Mouse (Mus musculus) lung, postnatal 0 days (tissue): ENCODE data around the gene Efnb3. TPM values are rescaled to one million over a fixed set of nuclear protein-coding genes. Genes with fewer than 3 reads are reported as not detected.

Experiments used
- ATAC-seq: fragments of 200-750 bp; cut with Nextera tagmentation; 2 replicates; pipeline ENCODE4 v1.8.0; 2017; ENCODE audit warnings: moderate library complexity
- DNase-seq: peaks from one replicate; pipeline ENCODE4 v3.0.0-alpha.2; 2016; ENCODE audit warnings: low spot score
- H3K27ac ChIP-seq: fragments of 300-500 bp; sonication (generic); 2 replicates; pipeline ENCODE4 v1.5.1; 2014; ENCODE audit warnings: antibody characterized with exemption, mild to moderate bottlenecking, low read length, mixed read lengths
- H3K27me3 ChIP-seq: fragments of 300-500 bp; sonication (generic); replicated peaks from 2 replicates; pipeline ENCODE4 v1.6.1; 2014; ENCODE audit warnings: low read length, mixed read lengths; ENCODE audit not compliant: insufficient read depth
- H3K36me3 ChIP-seq: fragments of 300-500 bp; sonication (generic); 2 replicates; pipeline ENCODE4 v1.6.1; 2014; ENCODE audit warnings: low read length, mixed read lengths; ENCODE audit not compliant: insufficient read depth
- H3K4me1 ChIP-seq: fragments of 300-500 bp; sonication (generic); 2 replicates; pipeline ENCODE4 v1.6.1; 2014; ENCODE audit warnings: antibody characterized with exemption, low read depth, low read length, mixed read lengths; ENCODE audit not compliant: insufficient read depth
- H3K4me2 ChIP-seq: fragments of 300-500 bp; sonication (generic); replicated peaks from 2 replicates; pipeline ENCODE4 v1.6.1; 2014; ENCODE audit warnings: low read depth, mild to moderate bottlenecking, low read length, moderate library complexity, mixed read lengths
- H3K4me3 ChIP-seq: fragments of 300-500 bp; sonication (generic); 2 replicates; pipeline ENCODE4 v1.5.1; 2014; ENCODE audit warnings: low read depth, low read length
- H3K9ac ChIP-seq: fragments of 300-500 bp; sonication (generic); replicated peaks from 2 replicates; pipeline ENCODE4 v1.6.1; 2014; ENCODE audit warnings: low read depth, mild to moderate bottlenecking
- H3K9me3 ChIP-seq: fragments of 300-500 bp; sonication (generic); 2 replicates; pipeline ENCODE4 v1.6.1; 2016; ENCODE audit warnings: low read length, mixed read lengths
- CTCF ChIP-seq: IDR thresholded peaks from 2 replicates; pipeline ENCODE4 v1.5.1; 2016; ENCODE audit warnings: antibody characterized with exemption, mild to moderate bottlenecking
- EP300 ChIP-seq: IDR thresholded peaks from 2 replicates; pipeline ENCODE4 v1.6.1; 2016; ENCODE audit warnings: antibody characterized with exemption, mild to moderate bottlenecking, control low read depth
- WGBS: fragments of 180-500 bp; shearing (Covaris S2); extraction: QIAGEN DNeasy Blood & Tissue Kit; methylation state at CpG from one replicate; pipeline ENCODE4 v1.1.7; 2014; 5-methylcytosine and 5-hydroxymethylcytosine counted together
- polyA plus RNA-seq: library from polyadenylated mRNA; unstranded; fragments of >200 nt; fragmentation: Nextera tagmentation; extraction: Ambion mirVana; gene quantifications from 2 replicates; pipeline ENCODE4 v1.2.1, GENCODE M21; 2015

The Efnb3 gene
- polyA plus RNA-seq, 1 experiment from 2014 or later = 0.80 TPM

DNA sequence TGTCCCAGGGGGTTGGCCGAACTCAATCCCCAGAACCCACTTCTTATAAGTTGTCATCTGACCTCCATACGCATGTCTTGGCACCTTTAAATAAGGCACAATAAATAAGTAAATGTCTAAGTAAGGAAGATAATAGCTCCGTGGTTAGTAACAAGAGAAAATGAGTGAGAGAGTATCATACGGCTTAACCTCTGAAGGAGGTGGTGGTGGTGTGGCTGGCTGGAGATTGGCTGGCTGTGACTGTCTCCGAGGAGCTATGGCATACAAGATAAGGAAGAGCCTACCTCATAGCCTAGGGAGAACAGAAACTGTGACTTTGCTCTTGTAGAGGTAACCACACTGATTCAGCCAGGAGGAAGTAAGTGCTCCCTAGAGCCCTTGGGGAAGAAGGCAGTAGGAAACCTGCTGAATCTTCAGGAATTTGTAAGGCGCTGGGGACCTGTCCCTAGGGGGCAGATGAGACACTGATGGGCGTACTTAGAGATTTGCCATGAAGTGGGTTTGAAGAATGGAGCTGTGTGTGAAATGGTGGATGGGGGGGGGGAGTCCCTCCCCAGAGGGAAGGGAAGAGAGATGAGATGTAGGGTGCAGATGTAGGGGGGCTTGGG lies 25.8 kb upstream of the Efnb3 start:
- no peaks in the 10 kb centered on the region for H3K9me3 ChIP-seq
- DNase-seq = peak; percentile 18
- no peaks in the 10 kb centered on the region for H3K4me1 ChIP-seq
- H3K4me2 ChIP-seq = no peak overlapping the region
- no peak overlapping the region for H3K4me3 ChIP-seq
- H3K27me3 ChIP-seq = no peaks in the 10 kb centered on the region
- no peak overlapping the region for H3K9ac ChIP-seq
- peaks cover 30% of the 10 kb centered on the region for H3K36me3 ChIP-seq
- no peak overlapping the region for H3K27ac ChIP-seq
- TF ChIP-seq CTCF = no peak
- no peak for TF ChIP-seq EP300
- no peak for ATAC-seq
- WGBS = 78% methylated on average over 7 of the region's 7 CpGs

DNA sequence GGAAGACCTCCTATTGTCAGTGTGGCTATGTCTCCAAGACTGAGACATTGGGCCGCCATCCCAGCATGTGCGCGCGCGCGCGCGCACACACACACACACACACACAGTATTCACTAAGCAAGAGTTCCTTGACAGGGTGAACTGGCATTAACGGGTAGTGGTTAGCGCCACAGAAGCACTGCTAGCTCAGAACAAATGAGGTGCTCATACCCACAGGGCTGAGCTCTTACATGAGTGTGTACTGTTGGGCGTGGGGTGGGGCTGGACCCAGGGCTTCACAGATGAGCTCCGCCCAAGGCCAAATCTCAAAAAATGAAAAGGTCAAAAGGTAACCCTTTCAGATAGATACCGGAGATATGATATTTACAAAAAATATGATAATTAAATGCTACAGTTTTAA lies 24.9 kb upstream of the Efnb3 start:
- Histone ChIP-seq H3K27ac (no peak overlapping the region), H3K4me3 (no peak overlapping the region), H3K27me3 (no peaks in the 10 kb centered on the region), H3K9me3 (no peaks in the 10 kb centered on the region), H3K4me2 (no peak overlapping the region), H3K9ac (no peak overlapping the region), H3K36me3 (peaks cover 22% of the 10 kb centered on the region), H3K4me1 (no peaks in the 10 kb centered on the region)
- 94% methylated on average over 13 of the region's 13 CpGs for WGBS
- DNase-seq (no peak), ATAC-seq (no peak)
- TF ChIP-seq CTCF (no peak), EP300 (no peak)

DNA sequence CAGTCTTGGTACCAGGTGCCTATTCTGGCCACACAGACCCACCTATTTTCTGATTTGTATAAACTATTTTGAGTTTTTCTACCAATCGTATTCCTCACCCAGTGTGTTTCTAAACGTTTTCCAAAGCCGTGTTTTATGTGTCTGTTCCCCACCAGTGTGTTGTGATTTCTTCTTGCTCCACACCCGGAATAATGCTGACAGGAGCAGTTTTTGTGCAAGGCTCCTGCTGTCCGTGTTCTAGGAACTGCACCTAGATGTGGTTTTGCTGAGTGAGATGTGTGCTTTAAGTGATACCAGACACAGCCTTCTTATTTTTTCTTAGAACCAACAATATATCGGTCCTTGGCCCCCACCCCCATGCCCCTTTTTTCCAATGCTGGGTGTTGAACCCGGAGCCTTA lies 24.0 kb upstream of the Efnb3 start:
- ATAC-seq = no peak
- Histone ChIP-seq H3K36me3 (peaks cover 13% of the 10 kb centered on the region), H3K27me3 (no peaks in the 10 kb centered on the region), H3K4me1 (no peaks in the 10 kb centered on the region), H3K4me2 (no peak overlapping the region), H3K4me3 (no peak overlapping the region), H3K9me3 (no peaks in the 10 kb centered on the region), H3K9ac (no peak overlapping the region), H3K27ac (no peak overlapping the region)
- no peak for TF ChIP-seq EP300
- no peak for TF ChIP-seq CTCF
- DNase-seq = no peak
- 80% methylated on average over 7 of the region's 7 CpGs for WGBS

DNA sequence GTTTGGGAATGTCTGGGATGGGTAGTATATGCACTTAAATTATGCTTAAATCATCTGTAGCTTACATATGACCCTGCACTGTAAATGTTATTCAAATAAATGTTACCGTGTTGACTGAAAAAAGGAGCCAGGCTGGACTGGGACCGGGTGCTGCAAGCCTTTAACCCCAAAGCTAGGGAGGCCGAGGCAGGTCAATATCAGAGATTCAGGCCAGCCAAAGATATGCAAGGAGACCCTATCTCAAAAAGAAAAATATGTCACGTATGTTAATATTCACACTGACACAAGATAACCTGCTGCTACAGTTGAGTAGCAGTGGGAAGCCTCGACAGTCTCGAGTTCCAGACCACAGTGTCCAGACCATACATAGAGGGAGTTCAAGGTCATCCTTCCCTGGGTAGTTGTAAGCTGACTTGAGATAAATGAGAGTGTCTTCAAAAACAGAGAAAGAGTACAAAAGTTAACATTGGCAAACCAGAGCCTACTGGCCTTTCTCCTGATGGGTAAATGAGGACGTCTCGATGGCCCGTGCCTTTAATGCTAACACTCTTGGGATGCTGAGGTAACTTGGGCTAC lies 22.3 kb upstream of the Efnb3 start:
- 56% methylated on average over 9 of the region's 9 CpGs for WGBS
- no peak overlapping the region for H3K27ac ChIP-seq
- no peak overlapping the region; the same call in 1 of the 2 replicates for H3K9ac ChIP-seq

DNA sequence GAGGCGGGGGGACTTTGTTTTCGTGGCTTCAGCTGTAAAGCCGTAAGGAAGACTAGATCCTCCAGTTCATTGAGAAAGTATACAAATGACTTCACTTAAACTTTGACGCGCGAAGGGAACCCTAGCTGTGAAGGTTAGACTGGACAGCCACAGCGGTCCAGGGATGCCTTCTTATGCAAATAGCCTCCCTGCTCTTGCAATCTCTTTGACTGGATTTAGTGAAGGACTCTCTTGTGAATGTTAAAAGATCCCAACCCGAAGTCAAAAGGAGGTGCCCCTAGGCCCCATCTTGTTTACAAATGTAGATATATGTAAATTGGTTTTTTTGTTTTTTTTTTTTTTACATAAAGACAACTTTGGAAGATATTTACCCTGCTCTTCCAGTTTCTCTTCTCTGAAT lies 21.8 kb upstream of the Efnb3 start:
- no peaks in the 10 kb centered on the region for H3K36me3 ChIP-seq
- H3K9ac ChIP-seq = peak overlapping the region; percentile 30
- DNase-seq (peak; percentile 53), ATAC-seq (no peak)
- H3K4me2 ChIP-seq = peak overlapping the region; percentile 92
- under 1% methylated on average over 8 of the region's 8 CpGs for WGBS
- no peaks in the 10 kb centered on the region for H3K9me3 ChIP-seq
- peaks cover 5% of the 10 kb centered on the region; the same call in 1 of the 2 replicates for H3K4me1 ChIP-seq
- H3K27ac ChIP-seq = peak overlapping the region; percentile 96
- H3K4me3 ChIP-seq = peak overlapping the region; percentile 51
- TF ChIP-seq CTCF (0 out of 2 replicates have a peak, but pooled peaks have one; percentile 7), EP300 (no peak)
- H3K27me3 ChIP-seq = no peaks in the 10 kb centered on the region

More for the DNA sequence above, 22.3 kb upstream of the Efnb3 start:
- H3K9me3 ChIP-seq = no peaks in the 10 kb centered on the region
- peak overlapping the region; percentile 51 for H3K4me3 ChIP-seq
- TF ChIP-seq CTCF = no peak
- no peak for TF ChIP-seq EP300
- no peaks in the 10 kb centered on the region for H3K36me3 ChIP-seq
- peaks cover 5% of the 10 kb centered on the region; the same call in 1 of the 2 replicates for H3K4me1 ChIP-seq
- DNase-seq (no peak), ATAC-seq (no peak)
- H3K27me3 ChIP-seq = no peaks in the 10 kb centered on the region
- H3K4me2 ChIP-seq = peak overlapping the region; percentile 92

DNA sequence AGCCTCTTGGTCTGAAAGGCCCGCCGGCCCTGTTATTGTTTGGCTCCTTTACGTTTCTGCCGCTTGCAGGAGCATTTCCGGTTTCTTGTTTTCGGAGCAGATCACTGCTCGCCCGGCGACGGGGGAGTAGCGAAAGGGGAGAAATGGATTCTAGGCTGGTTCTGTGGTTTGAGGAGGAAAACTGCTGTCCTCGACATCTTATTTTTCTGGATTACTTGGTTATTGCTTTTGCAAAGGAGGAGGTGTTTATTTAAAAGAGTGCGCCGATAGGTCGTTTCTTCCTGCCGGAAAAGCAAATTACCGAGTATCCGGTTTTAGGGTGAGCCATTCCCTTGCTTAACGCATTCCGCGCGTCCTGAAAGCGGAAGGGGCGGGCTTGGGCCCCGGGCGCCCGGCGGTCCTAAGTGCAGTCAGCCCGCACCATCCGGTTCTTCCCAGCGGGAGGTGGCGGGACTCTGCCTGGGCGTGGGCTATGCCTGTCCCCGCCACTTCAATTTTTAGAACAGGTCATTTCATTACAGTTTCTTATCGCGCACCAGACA lies 21.2 kb upstream of the Efnb3 start:
- ATAC-seq (peak; percentile 84), DNase-seq (peak; percentile 98)
- under 1% methylated on average over 36 of the region's 36 CpGs for whole genome bisulfite sequencing
- H3K4me3 ChIP-seq = peak overlapping the region; percentile 51
- TF ChIP-seq CTCF (no peak), EP300 (peak; percentile 85)
- no peaks in the 10 kb centered on the region for H3K36me3 ChIP-seq
- peak overlapping the region; percentile 46 for H3K9ac ChIP-seq
- no peaks in the 10 kb centered on the region for H3K9me3 ChIP-seq
- H3K4me2 ChIP-seq = peak overlapping the region; percentile 92
- peaks cover 5% of the 10 kb centered on the region; the same call in 1 of the 2 replicates for H3K4me1 ChIP-seq
- H3K27me3 ChIP-seq = no peaks in the 10 kb centered on the region
- H3K27ac ChIP-seq = peak overlapping the region; percentile 96
